Mouse (Mus musculus) MEL (cell line): Measurements from ENCODE around the gene Cfap77.

Experiments
- CTCF ChIP-seq, 3 experiments: IDR thresholded peaks in 2 of 3; conservative IDR thresholded peaks in 1 of 3; 2 replicates each; pipeline ENCODE4 v1.5.1; 2011 to 2012; ENCODE audit warnings: low read length in 3 of 3, low read depth in 2 of 3, mild to moderate bottlenecking in 2 of 3, improper control_type of control experiment in 1 of 3, inconsistent platforms in 1 of 3, mixed read lengths in 1 of 3, moderate library complexity in 1 of 3; ENCODE audit not compliant: control insufficient read depth in 1 of 3, insufficient read depth in 1 of 3, poor library complexity in 1 of 3, severe bottlenecking in 1 of 3
- POLR2A ChIP-seq, 2 experiments: IDR thresholded peaks; 2 replicates each; pipeline ENCODE4 v1.6.1; 2011 to 2012; ENCODE audit warnings: low read length in 2 of 2, mild to moderate bottlenecking in 2 of 2, control low read depth in 1 of 2, improper control_type of control experiment in 1 of 2, low read depth in 1 of 2, moderate library complexity in 1 of 2; ENCODE audit not compliant: control insufficient read depth in 1 of 2, insufficient read depth in 1 of 2, poor library complexity in 1 of 2

- TF ChIP-seq POLR2A (IDR thresholded peaks at IDR 0.05; ENCODE audit: control insufficient read depth in 1 of 2, insufficient read depth in 1 of 2, low read depth in 1 of 2, low read length in 2 of 2, poor library complexity in 1 of 2) (no peak), CTCF (IDR thresholded peaks at IDR 0.05 in 2 of 3, conservative IDR thresholded peaks at IDR 0.05 in 1 of 3; ENCODE audit: control insufficient read depth in 1 of 3, insufficient read depth in 1 of 3, low read depth in 2 of 3, low read length in 3 of 3, poor library complexity in 1 of 3, severe bottlenecking in 1 of 3) (no peak)
These were observed 48.3 kb downstream of the Cfap77 start for GRCm38 (mm10) chr2:29006455-29007034.
